Mouse (Mus musculus) olfactory bulb, adult 2 months (tissue): Measurements from ENCODE around the gene Bcap29.

ENCODE experiments used
- CTCF ChIP-seq: fragments of 200-500 bp; IDR thresholded peaks from 2 replicates; pipeline ENCODE4 v1.5.1; 2012; ENCODE audit warnings: low read depth, mild to moderate bottlenecking, low read length, moderate library complexity; ENCODE audit not compliant: insufficient read depth
- POLR2A ChIP-seq: fragments of 200-500 bp; IDR thresholded peaks from 2 replicates; pipeline ENCODE4 v1.6.1; 2012; ENCODE audit warnings: mild to moderate bottlenecking, low read depth, low read length, moderate library complexity; ENCODE audit not compliant: insufficient read depth

DNA sequence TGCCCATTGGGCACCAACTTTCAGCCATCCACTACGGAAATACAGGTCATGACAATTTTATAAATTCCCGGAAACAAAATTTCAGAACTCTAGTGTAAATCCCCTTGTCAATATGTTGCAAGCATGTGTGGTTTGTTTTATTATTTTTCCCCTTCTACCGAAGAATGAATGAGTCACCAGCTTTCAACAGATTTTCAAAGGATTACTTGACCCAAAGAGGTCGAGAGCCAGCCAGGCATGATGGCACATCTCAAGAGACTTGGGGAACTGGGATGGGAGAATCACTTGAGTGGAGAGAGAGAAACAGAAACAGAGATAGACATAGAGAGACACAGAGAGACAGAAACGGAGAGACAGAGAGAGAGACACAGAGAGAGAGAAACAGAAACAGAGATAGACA lies 73.7 kb downstream of the Bcap29 start:
- TF ChIP-seq POLR2A (no peak), CTCF (no peak)
